Mouse (Mus musculus): ENCODE data around the gene Snx29. TPM values are rescaled to one million over a fixed set of nuclear protein-coding genes. Genes with fewer than 3 reads are reported as not detected.

The Snx29 gene
- total RNA-seq, 2 experiments from 2014 or later, result 7.3 to 8.4 TPM

DNA sequence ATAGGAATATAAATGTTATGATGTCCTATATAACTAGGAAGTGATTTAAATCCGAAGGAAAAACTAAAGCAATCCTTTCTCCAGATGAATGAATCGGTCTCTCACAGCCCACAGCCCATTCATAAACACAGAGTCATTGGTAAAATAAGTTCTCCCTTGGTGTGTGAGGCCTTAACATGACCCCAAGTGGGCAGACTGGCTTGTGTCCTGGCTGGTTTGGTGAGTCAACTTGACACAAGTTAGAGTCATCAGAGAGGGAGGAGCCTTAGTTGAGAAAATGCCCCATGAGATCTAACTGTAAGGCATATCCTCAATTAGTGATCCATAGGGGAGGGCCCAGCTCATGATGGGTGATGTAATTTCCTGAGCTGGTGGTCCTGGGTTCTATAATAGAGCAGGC lies 297.2 kb downstream of the Snx29 start:
- no peak for ATAC-seq (replicated peaks; ENCODE audit: low FRiP score, poor library complexity, severe bottlenecking)

DNA sequence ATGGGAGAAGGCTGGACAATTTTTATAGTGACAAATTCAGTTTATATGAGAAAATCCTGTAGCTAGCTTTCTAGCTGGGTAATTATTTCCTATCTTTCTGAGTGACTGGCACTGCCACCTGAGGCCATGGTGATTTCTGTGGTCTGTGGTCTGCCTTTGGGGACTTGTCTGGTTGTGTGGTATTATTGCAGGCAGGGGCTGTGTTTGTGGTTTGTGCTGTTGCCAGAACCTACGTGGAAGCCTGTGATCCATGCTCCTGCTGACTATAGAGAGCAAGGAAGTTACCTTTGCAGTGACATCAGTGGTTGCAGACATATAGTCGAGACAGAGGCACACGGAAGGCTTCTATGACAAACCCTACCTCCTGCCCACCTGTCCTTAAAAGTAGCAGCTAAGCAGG lies 298.3 kb downstream of the Snx29 start:
- no peak for ATAC-seq (replicated peaks; ENCODE audit: low FRiP score, poor library complexity, severe bottlenecking)

DNA sequence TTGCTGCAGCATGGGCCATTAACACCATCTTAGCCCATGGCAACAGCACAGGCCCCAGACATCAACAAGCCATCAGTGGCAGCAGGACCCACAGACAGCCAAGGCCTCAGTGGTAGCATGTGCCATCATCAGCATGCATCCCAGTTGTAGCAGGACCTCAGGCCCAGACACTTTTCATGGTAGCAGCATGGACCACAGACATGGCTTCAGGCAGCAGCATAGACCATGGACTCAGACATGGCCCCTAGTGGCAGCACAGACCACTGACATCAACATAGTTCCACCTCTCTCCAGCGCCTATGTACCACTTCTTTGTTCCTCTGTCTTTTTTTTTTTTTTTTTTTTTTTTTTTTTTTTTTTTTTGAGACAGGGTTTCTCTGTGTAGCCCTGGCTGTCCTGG lies 299.0 kb downstream of the Snx29 start:
- ATAC-seq (replicated peaks; ENCODE audit: low FRiP score, poor library complexity, severe bottlenecking), result no peak

DNA sequence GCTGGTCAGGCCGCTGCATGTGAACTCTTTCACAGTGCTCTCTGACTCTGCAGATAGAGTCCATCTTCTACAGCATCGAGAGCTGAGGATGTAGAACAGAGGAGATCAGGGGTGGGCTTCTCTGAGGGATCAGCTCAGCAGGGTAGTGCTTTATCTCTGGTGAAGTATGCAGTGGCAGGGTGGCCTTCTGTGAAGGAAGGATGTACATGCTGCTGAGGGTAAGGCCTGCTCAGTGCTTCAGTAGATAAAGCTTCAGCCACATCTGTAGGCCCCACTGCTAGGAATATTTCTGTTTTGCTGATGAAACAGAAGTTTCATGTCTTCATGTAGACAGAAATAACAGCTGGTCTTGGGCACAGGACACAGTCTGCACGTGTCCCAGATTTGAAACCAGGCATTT lies 300.3 kb downstream of the Snx29 start:
- ATAC-seq (replicated peaks; ENCODE audit: low FRiP score, poor library complexity, severe bottlenecking), result no peak

DNA sequence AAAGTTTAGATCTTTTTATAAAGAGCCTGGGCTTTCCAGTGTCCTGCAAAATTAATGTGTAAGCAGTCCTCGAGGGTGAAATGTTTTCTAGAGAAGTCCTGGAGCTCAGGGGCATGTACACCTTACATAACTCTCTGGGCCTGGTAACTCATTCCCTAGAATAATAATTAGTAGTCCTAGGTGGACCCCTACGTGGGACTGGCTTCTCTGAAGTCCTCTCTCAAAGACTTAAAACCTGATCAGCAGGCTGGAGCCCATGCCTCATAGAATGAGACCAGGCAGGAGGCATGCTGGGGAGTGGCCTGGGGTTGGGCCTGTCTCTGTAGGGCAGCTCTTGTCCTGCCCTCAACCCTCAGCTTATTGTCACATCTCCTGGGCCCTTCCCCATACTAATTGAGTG lies 301.4 kb downstream of the Snx29 start:
- ATAC-seq (replicated peaks; ENCODE audit: low FRiP score, poor library complexity, severe bottlenecking), result no peak

DNA sequence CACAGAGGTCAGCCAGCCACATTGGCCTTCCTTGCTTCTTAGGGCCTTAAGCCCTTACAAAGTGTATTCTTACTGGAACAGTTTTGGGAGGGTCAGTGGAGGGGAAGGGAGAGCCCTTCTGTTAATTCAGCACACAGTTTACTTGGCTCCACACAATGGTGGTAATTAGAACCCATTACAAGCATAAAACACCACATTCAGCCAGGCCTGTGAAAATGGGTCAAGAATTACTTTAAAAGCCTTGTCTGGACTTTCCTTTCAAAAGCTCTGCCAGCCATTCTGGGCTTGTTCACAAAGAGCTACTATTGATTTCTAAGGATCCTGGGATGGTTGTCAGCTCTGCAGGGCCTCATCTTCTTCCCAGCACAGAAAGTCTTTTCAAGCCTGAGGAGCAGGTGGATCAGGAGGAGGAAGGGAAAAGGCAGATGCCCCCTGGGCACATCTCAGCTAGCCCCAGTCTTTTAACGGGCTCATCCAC lies 303.3 kb downstream of the Snx29 start:
- no peak for ATAC-seq (replicated peaks; ENCODE audit: low FRiP score, poor library complexity, severe bottlenecking)

DNA sequence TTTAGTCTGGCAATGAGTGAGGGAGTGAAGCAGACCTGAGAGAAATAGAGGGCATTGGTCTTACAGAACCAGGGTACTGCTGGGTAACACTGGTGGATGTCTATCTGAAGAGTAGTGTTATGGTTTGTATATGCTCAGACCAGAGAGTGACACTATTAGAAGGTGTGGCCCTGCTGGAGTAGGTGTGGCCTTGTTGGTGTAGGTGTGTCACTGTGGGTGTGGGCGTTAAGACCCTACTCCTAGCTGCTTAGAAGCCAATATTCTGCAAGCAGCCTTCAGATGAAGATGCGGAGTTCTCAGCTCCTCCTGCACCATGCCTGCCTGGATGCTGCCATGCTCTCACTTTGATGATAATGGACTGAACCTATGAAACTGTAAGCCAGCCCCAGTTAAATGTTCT lies 303.9 kb downstream of the Snx29 start:
- no peak for ATAC-seq (replicated peaks; ENCODE audit: low FRiP score, poor library complexity, severe bottlenecking)

DNA sequence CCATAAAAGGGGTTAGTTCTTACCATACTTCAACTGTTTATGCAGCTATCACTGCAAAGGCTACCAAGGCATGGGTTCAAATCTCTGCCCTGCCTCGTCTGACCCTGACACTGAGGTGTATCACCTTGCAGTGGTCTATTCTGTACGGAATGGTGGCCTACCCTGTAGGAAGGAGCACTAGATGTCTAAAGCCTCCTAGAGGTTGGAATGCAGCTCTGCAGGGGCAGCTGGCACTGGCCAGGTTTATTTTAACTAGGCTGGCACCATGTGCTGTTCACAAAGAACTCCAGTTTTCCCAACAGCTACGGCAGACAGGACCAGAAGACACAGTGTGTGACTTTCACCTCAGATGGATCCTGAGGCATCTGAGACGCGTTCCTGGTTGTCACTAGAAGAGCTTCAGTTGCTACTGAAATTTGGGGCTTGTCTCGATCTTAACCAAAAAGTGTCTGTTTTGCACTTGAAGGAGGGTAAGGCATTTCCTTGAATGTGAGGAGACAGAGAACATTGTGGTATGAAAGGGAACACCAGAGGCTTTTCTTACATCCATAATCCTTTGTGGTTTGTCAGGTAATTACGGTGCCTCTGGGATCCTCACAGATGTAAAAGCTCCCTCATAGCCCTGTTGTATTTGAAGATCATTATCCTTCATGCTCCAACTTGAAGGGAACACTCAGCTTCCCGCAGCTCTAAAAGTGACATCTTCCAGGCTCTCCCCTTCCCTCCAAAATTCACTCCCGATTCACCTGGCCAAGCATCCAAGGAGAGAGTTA lies 305.3 kb downstream of the Snx29 start:
- ATAC-seq (replicated peaks; ENCODE audit: low FRiP score, poor library complexity, severe bottlenecking), result no peak

DNA sequence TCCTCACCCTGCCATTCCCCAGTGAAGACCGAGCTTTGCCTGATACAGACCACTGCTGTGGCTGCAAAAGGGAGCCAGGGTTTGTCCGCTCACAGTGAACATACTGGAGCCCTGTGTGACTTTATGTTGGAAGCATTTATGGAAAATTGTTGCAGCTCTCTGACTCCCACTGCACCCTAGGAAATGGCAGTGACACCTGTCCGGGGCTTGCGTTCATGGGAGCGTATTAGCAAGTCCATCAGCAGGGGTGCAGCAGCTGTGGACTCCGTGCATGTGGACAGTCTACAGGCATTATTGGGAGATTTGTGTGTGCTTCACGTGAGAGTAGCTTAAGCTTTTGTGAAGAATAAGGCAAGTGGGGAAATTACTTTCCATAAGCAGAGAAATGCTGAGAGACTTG lies 307.0 kb downstream of the Snx29 start:
- ATAC-seq (replicated peaks; ENCODE audit: low FRiP score, poor library complexity, severe bottlenecking), result no peak

DNA sequence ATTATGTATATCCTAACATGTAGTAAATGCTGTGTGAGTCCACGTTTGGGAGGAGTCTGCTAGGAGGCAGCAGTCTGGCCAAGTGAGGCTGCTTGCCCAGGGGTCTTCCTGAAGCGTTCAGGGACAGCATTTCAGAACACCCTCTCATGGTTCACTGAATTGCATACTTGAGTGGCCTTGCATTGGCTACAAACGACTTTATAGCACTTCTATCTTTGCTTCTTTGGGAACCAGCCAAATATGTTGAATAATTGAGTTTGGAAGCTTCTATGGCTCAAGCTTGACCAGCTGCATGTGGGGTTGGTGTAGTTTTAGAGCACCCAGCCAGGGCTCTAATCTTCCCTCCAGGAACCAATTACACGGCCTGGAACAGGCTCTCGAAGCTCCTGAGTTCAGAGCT lies 307.8 kb downstream of the Snx29 start:
- ATAC-seq (replicated peaks; ENCODE audit: low FRiP score, poor library complexity, severe bottlenecking), result no peak

DNA sequence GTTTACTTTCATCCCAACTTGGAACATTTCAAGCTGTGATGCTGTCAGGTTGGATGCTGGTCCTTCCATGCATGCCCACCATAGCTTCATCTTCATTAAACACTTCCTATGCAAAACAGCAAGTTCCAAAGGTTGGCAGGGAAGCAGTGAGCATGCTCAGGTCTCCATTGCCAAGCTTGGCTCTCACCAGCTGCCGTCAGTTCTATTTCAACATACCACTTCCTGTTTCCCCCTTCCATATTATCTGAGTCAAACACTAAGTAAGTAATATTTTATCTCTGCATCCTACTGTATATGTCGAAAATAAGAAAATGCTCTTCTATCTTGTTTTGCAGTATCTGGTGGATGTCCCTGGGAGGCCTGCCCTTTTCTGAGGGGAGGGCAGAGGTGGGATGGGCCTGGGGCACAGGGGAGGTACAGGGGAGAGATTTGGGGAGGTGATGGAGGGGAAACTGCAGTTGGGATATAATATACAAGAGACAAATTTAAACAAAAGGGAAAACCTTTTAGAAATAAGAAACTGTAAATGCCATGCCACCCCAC lies 309.6 kb downstream of the Snx29 start:
- no peak for ATAC-seq (replicated peaks; ENCODE audit: low FRiP score, poor library complexity, severe bottlenecking)

DNA sequence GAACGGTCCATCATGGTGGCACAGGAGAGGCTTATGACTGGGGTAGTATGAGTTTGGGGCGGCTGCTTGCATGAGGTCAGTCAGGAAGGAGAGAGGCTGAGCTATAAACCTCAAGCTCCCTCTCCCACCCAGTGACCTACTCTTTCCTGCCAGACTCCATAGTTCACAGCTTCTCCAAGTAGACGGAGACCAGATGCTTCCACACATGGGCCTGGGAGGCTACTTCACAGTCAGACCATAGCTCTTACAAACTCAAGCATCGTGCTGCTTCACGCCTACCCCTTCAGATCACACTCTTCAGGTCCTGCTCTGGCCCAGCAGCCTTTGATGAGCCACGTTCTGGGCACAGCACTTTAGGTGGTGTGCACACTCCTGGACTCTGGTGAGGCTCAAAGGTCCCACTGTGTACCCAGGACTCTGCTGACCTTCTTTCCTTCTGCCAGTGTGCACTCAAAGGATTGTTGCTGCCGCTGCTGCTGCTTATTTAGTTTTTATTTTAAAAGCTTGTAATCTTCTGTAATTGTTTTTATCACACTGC lies 313.6 kb downstream of the Snx29 start:
- ATAC-seq (replicated peaks; ENCODE audit: low FRiP score, poor library complexity, severe bottlenecking), result no peak

DNA sequence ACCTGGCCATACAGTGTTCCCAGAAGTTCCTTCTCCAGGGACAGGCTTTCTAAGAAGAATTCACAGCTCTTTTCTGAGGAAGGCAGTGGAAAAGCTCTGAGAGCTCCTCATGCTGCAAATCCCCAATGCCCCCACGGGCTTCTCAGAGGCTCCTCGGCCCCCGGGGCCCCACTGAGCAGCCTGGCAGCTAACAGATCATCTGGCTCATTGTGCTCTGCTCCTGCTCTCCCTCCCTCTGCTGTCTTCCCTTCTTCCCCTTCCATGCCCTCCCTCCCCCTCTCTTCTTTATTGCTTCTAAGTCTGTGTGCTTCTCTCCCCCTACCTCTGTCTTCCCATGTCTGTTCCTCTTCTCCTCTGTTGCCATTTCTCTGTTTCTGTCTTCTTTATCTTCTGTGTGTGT lies 314.2 kb downstream of the Snx29 start:
- no peak for ATAC-seq (replicated peaks; ENCODE audit: low FRiP score, poor library complexity, severe bottlenecking)

DNA sequence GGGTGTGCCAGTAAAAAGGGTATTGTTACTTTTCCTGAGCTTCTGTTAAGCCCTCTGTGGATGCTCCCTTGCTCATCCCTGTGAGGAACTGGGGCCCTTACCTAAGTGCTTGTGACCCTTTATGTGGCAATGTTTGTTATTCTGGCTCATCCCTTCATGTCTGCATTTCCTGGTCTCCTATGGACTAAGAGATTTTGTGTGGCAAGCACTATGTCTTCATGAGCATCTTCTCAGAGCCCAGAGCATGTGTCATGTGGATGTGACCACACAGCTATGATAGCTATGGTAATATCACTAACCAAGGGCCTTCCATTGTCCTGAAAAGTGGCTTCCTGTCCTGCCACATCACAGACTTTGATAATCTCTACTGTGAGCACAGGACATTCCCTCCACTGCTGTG lies 315.1 kb downstream of the Snx29 start:
- no peak for ATAC-seq (replicated peaks; ENCODE audit: low FRiP score, poor library complexity, severe bottlenecking)

DNA sequence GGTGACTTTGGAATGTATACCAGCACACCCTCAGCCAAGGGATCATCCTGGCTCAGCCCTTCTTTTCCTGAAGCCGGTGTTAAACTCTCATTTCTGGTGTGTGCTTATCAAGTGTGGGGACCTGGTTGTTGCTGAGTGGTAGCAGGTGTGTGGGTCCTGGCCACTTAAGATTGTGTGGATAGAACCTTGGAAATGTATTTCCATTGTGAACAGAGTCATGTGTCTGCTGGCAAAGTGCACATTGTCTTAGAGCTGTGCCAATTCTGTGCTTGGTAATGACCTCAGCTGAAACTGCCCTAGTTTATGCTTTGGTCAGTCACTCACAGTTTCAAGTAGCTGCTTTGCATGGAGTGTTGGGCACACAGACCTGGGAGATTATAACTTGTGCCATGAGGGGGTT lies 316.0 kb downstream of the Snx29 start:
- ATAC-seq (replicated peaks; ENCODE audit: low FRiP score, poor library complexity, severe bottlenecking), result no peak

DNA sequence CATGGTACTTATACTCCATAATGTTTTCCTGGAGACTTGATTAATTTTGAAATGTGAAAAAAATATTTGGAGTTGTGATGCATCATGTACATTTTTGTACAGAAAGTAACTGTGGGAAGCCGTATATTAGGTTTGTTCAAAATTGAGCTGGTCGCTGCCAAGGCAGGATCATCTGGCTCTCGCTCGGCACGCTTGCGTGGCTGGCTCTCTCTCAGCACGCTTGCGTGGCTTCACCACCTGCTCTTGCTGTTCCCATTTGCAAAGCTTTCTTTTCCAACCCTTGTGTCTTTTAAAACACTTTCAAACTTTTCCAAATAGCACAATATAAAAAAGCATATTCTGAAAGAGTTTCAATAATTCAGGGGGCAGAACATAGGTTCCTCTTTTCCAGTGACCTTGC lies 317.2 kb downstream of the Snx29 start:
- no peak for ATAC-seq (replicated peaks; ENCODE audit: low FRiP score, poor library complexity, severe bottlenecking)

DNA sequence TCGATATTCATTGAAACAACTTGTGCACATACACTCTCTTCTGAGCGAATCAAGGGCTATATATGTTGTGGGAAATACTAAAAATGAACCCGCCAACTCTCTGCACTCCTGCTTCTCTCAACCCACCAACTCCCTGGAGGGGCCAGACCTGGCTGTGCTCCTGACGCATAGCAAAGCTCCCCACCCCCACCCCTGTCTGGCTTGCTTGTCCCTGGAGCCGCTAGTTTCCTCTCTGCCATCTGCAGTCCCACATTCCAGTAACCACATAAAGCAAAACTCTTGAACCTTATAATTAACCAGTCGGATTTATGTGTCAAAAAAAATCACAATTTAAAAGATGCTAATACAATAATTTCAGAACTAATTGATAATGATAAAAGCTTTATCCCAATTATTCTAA lies 320.9 kb downstream of the Snx29 start:
- no peak for ATAC-seq (replicated peaks; ENCODE audit: low FRiP score, poor library complexity, severe bottlenecking)

DNA sequence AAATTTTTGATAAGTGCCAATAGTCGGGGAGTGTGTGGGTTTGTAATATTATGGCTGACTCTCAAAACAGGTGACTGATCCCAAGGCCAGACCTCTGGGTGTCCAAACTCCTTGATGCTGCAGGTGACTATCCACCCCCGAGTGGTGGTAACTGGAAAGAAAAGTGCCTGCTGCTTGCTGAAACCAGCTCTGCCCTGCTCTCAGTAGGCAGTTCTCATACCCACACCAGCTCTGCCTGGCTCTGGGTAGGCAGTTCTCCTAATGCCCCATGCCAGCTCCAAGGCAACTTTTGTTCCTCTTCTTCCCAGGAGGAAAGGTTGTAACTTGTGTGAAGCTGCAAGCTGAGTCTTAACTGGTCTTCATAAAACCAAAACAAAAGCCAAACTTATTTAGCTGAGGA lies 321.7 kb downstream of the Snx29 start:
- ATAC-seq (replicated peaks; ENCODE audit: low FRiP score, poor library complexity, severe bottlenecking), result no peak

DNA sequence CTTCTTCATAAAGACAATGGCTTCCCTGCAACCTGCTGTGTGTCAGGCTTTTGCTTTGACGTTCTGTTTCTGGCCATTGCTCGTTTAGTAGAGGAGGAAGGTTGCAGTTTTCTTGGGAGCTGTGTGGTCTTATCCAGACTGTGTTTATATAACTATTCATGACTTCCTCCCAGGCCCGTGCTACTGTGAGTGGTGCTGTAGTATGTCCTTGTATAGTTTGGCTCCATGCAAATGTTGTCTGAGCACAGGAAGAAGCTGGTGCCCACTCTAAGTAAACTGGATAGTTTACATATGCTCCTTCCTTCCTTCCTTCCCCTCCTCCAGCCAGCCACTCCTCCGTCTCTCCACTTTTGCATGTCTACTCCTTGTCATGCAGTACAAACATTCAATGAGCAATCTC lies 323.0 kb downstream of the Snx29 start:
- ATAC-seq (replicated peaks; ENCODE audit: low FRiP score, poor library complexity, severe bottlenecking), result no peak

DNA sequence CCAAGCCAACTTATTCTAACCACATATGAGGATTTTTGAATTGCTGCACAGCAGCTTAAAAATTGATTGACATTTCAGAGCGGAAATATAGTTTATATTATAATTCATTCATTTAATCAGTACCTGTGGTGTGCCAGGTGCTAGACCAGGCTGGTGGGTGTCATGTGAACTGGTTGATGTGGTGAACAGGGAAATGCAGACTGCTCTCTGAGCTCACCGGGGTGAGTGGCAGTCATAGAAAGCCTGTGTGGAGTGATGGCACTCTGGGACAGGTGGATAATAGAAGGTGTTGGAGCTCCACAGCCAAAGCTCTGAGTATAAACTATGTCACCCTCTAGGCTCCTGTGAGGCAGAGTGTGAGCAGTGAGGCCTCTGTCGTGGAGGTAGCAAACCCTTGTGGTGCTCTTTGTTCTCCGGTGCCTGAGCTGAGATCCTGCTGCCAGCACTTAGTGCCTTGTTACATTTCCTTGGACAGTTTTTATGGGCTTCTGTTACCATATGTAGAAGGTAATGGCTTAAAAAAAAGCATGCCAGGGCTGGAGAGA lies 324.1 kb downstream of the Snx29 start:
- no peak for ATAC-seq (replicated peaks; ENCODE audit: low FRiP score, poor library complexity, severe bottlenecking)

DNA sequence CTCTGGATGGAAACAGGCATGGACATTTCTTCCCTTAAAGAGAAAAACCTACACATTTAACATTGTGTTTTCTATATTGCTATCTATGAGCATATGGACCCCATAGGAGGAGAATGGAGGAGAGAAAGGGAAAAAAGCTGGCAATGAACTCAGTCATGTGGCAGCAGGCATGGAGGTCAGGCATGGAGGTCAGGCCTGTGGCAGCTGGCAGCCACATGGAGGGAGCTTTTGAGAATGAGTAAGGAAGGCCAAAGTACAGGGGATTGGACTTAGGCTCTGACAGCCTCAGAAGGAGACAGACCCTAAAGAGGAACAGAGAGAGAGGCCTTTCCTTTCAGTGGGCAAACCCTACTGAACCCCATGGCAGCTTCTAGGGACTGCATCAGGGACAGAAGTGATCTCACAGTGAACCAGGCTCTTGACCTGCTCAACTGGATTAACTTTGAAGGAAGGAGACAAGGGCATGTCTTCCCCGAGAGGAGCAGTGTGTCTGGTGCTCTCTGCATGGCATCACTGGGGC lies 325.5 kb downstream of the Snx29 start:
- no peak for ATAC-seq (replicated peaks; ENCODE audit: low FRiP score, poor library complexity, severe bottlenecking)

Measured in erythroid progenitor cell, adult 5-6 weeks (primary cell).